Mouse (Mus musculus) hindbrain, embryonic 11.5 days (tissue): ENCODE data around the gene Abca4. TPM values are rescaled to one million over a fixed set of nuclear protein-coding genes. Genes with fewer than 3 reads are reported as not detected.

ENCODE experiments used
- ATAC-seq: fragments of 200-750 bp; cut with Nextera tagmentation; 2 replicates; pipeline ENCODE4 v1.8.0; 2017; ENCODE audit warnings: mild to moderate bottlenecking, moderate TSS enrichment, moderate library complexity; ENCODE audit not compliant: low FRiP score
- DNase-seq: peaks from one replicate; pipeline ENCODE4 v3.0.0-alpha.2; 2015; ENCODE audit warnings: low spot score
- H3K27ac ChIP-seq: fragments of 300-500 bp; sonication (generic); 2 replicates; pipeline ENCODE4 v1.5.1; 2014; ENCODE audit warnings: mild to moderate bottlenecking, low read depth, low read length
- H3K27me3 ChIP-seq: fragments of 300-500 bp; sonication (generic); 2 replicates; pipeline ENCODE4 v1.6.1; 2014; ENCODE audit warnings: mild to moderate bottlenecking, low read length, moderate library complexity, mixed read lengths; ENCODE audit not compliant: control insufficient read depth, insufficient read depth
- H3K36me3 ChIP-seq: fragments of 300-500 bp; sonication (generic); 2 replicates; pipeline ENCODE4 v1.6.1; 2014; ENCODE audit warnings: mild to moderate bottlenecking, low read length, moderate library complexity, mixed read lengths; ENCODE audit not compliant: control insufficient read depth, insufficient read depth
- H3K4me1 ChIP-seq: fragments of 300-500 bp; sonication (generic); replicated peaks from 2 replicates; pipeline ENCODE4 v1.6.1; 2014; ENCODE audit warnings: low read length, mixed read lengths; ENCODE audit not compliant: control insufficient read depth, insufficient read depth
- H3K4me2 ChIP-seq: fragments of 300-500 bp; sonication (generic); replicated peaks from 2 replicates; pipeline ENCODE4 v1.6.1; 2014; ENCODE audit warnings: mild to moderate bottlenecking, low read depth, low read length
- H3K4me3 ChIP-seq: fragments of 300-500 bp; sonication (generic); 2 replicates; pipeline ENCODE4 v1.5.1; 2014; ENCODE audit warnings: low read depth, low read length
- H3K9ac ChIP-seq: fragments of 300-500 bp; sonication (generic); 2 replicates; pipeline ENCODE4 v1.6.1; 2014; ENCODE audit warnings: low read depth, low read length
- H3K9me3 ChIP-seq: fragments of 300-500 bp; sonication (generic); 2 replicates; pipeline ENCODE4 v1.6.1; 2016; ENCODE audit warnings: low read length; ENCODE audit not compliant: control insufficient read depth
- WGBS: fragments of 180-500 bp; shearing (Covaris S2); extraction: QIAGEN DNeasy Blood & Tissue Kit; methylation state at CpG from one replicate; pipeline ENCODE4 v1.1.7; 2014; 5-methylcytosine and 5-hydroxymethylcytosine counted together
- polyA plus RNA-seq: library from polyadenylated mRNA; unstranded; fragments of >200 nt; fragmentation: Nextera tagmentation; extraction: Ambion mirVana; gene quantifications from 2 replicates; pipeline ENCODE4 v1.2.1, GENCODE M21; 2014

The Abca4 gene
- polyA plus RNA-seq, 1 experiment from 2014 or later: 1.4 TPM

DNA sequence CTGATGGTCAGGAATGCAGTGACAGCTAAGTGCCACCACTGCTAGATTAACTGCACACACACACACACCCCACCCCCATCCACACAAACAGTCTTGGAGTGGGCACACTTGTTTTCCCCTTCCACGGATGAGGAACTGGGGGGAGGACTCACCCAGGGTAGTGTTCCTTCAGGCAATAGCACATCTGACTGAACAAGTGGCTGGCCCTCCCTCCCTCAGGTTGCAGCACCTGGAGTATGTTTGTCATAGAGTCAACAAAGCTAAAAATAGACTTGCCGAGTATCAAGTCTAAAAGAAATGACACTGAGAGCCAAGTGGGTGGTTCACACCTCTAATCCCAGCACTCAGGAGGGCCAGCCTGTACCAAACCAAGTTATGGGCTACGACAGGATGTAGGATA lies 87.4 kb downstream of the Abca4 start:
- DNase-seq: no peak
- Histone ChIP-seq H3K4me3 (no peak overlapping the region), H3K4me2 (no peak overlapping the region), H3K9ac (no peak overlapping the region), H3K36me3 (no peaks in the 10 kb centered on the region), H3K4me1 (0 out of 2 replicates have a peak, but pooled peaks cover 2% of the 10 kb centered on the region), H3K27ac (no peak overlapping the region), H3K9me3 (no peaks in the 10 kb centered on the region), H3K27me3 (no peaks in the 10 kb centered on the region)
- 78% methylated on average over 3 of the region's 3 CpGs for WGBS
- no peak for ATAC-seq

DNA sequence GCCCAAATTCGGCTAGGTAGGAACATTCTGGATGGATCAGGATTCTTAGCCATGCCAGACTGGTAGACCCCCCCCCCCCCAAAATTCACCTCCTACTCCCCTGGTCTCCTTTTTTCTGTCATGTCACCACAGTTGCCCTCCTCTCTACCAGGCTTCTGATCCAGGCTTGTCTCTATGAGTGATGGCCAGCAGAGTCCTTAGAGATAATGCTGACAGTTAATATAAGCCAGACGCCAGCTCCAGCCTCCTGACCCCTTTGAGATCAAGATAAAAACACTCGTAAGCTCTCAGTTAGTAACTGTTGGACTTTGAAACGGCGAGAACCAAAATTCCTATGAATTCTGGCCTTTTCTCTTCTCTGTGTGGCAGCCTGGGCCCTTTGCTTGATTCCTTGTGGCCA lies 89.0 kb downstream of the Abca4 start:
- 78% methylated on average over 5 of the region's 5 CpGs for WGBS
- no peak for DNase-seq

DNA sequence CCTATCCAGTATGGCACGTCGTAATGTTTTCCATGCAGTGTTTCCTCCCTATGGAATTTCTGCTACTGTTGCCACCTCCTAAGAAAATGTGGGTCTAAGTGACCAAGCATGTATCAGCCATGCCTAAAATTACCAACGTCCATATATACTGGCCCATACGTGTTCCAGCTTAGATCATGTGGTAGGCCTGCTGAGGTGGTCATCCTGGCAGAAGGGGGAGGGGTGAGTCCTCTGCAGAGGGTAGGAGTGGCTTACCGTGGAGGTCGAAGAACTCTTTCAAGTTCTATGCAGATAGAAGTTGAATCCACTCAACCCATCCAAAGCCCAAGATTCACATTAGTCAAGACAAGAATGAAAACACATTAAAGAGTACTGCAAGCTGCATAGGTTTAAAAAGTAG lies 89.6 kb downstream of the Abca4 start:
- H3K4me2 ChIP-seq: no peak overlapping the region
- H3K9ac ChIP-seq: no peak overlapping the region
- H3K27ac ChIP-seq: no peak overlapping the region
- no peaks in the 10 kb centered on the region for H3K4me1 ChIP-seq
- no peak for ATAC-seq
- no peak overlapping the region for H3K4me3 ChIP-seq
- WGBS: 80% methylated on average over 6 of the region's 6 CpGs
- no peaks in the 10 kb centered on the region for H3K9me3 ChIP-seq
- H3K27me3 ChIP-seq: no peaks in the 10 kb centered on the region
- no peak for DNase-seq
- H3K36me3 ChIP-seq: no peaks in the 10 kb centered on the region

More for the DNA sequence above, 89.0 kb downstream of the Abca4 start:
- ATAC-seq: no peak
- H3K4me1 ChIP-seq: no peaks in the 10 kb centered on the region
- H3K27ac ChIP-seq: no peak overlapping the region
- no peak overlapping the region for H3K4me2 ChIP-seq
- H3K27me3 ChIP-seq: no peaks in the 10 kb centered on the region
- no peaks in the 10 kb centered on the region for H3K9me3 ChIP-seq
- H3K4me3 ChIP-seq: no peak overlapping the region
- no peak overlapping the region for H3K9ac ChIP-seq
- H3K36me3 ChIP-seq: no peaks in the 10 kb centered on the region

DNA sequence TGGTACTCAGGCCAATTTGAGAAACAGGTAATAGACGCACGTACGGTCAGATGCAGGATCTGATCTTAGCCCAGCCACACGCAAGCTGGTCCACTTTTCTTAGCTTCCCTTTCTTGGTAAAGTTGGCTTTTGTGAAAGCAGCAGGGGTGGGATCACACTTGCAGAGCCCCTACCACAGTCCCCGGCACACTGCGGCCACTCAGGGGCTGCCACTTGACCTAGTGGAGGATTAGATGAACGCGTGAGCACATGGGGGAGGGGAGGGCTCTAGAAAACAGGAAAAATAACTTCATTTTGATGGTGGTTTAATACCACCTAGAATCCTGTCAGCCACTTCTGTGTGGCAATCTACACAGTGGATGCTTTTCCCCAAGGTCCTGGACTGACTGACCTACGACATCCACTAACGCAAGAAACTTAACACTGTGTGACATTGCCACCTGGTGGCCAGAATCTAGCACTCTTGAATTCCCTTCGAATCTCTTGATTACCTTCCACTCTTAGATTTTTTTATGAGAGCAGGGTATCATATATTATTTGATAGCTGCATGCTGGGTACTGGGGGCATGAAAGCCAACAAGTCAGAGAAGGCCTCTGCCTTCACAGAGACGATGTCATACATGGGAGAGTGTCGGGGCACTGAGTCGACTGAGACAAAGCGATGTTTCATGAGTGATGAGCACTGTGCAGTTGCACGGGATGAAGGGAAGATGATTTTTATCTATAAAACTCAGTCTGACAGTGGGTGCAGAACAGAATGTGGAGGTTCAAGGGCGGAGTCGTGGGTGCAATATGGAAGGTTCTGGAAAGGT lies 96.6 kb downstream of the Abca4 start:
- Histone ChIP-seq H3K9me3 (no peaks in the 10 kb centered on the region), H3K9ac (no peak overlapping the region), H3K4me2 (no peak overlapping the region), H3K4me1 (no peaks in the 10 kb centered on the region), H3K36me3 (no peaks in the 10 kb centered on the region), H3K4me3 (no peak overlapping the region), H3K27me3 (no peaks in the 10 kb centered on the region), H3K27ac (no peak overlapping the region)
- DNase-seq (peak; percentile 84), ATAC-seq (peak; percentile 56; the same call in 1 of the 2 replicates)
- 69% methylated on average over 18 of the region's 18 CpGs for WGBS

DNA sequence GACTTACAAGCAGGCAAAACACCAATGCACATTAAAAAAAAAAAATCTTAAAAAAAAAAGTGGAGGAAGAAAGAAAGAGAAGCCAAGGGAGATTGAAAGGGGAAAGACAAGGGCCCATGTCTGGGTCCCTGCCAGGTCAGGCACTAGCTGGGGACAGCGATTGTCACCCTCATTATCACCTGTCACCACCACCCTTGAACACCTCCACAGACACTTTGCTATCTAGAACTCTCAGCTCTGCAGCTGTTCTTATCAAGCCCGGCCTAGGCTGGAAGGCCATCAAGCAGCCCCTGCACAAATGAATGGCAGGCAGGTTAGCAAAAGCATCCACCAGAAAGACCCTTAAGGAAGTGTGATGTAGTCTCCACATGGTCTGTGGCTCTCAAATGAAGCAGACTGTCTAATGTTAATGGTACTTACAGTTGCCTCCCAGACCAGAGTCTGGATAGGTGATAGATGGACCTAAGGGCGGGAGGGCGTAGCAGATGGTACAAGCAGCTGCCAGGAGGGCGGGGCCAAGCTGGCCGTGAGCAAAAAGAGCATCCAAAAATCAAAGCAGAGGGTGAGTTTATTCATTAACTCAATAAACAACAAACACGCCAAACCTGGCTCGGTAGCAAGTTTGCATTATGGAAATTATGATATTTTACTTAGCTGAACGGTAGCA lies 98.1 kb downstream of the Abca4 start:
- 81% methylated on average over 9 of the region's 9 CpGs for WGBS
- DNase-seq (no peak), ATAC-seq (no peak)
- Histone ChIP-seq H3K9ac (no peak overlapping the region), H3K4me3 (no peak overlapping the region), H3K4me2 (no peak overlapping the region), H3K27ac (no peak overlapping the region), H3K9me3 (no peaks in the 10 kb centered on the region), H3K36me3 (no peaks in the 10 kb centered on the region), H3K27me3 (no peaks in the 10 kb centered on the region), H3K4me1 (no peaks in the 10 kb centered on the region)

DNA sequence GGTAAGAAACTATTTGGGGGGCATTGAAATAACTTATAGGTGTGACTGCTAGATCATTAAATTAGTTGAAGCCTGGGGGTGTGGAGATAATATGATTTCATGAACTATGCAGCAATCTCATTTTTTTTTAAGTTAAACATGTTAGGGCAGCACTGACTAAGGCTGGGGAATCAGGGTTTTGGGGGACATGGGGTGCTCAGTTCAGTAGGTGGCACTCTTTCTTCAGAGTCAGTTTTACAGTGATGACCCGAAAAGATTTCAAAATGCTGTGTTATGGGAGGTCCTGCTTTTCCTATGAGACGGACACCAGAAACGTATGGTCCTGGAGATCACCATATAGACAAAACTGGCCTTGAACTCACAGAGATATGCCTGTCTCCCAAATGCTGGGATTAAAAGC lies 99.2 kb downstream of the Abca4 start:
- ATAC-seq: no peak
- H3K36me3 ChIP-seq: no peaks in the 10 kb centered on the region
- no peaks in the 10 kb centered on the region for H3K27me3 ChIP-seq
- no peak overlapping the region for H3K9ac ChIP-seq
- H3K4me1 ChIP-seq: no peaks in the 10 kb centered on the region
- WGBS: 84% methylated on average over 3 of the region's 3 CpGs
- no peak for DNase-seq
- no peak overlapping the region for H3K27ac ChIP-seq
- H3K9me3 ChIP-seq: no peaks in the 10 kb centered on the region
- no peak overlapping the region for H3K4me2 ChIP-seq
- H3K4me3 ChIP-seq: no peak overlapping the region

DNA sequence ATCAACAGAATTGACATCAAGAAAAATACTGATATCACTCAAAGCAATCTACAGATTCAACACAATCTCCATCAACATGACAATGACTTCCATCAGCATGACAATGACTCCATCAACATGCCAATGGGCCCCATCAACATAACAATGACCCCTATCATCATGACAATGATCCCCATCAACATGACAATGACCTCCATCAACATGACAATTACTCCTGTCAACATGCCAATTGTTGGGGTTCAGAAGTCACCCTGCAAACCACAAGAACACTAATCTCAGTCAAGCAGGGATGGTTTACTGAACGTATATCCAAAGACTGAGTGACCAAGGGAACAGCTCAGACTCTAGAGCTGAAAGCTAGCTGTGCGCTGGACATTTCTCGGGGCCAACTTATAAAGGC lies 101.2 kb downstream of the Abca4 start:
- Histone ChIP-seq H3K4me2 (no peak overlapping the region), H3K9me3 (no peaks in the 10 kb centered on the region), H3K9ac (no peak overlapping the region), H3K27ac (no peak overlapping the region), H3K4me3 (no peak overlapping the region), H3K4me1 (no peaks in the 10 kb centered on the region), H3K27me3 (no peaks in the 10 kb centered on the region), H3K36me3 (no peaks in the 10 kb centered on the region)
- DNase-seq (peak; percentile 45), ATAC-seq (peak; percentile 66)
- WGBS: 72% methylated on average over 3 of the region's 3 CpGs

DNA sequence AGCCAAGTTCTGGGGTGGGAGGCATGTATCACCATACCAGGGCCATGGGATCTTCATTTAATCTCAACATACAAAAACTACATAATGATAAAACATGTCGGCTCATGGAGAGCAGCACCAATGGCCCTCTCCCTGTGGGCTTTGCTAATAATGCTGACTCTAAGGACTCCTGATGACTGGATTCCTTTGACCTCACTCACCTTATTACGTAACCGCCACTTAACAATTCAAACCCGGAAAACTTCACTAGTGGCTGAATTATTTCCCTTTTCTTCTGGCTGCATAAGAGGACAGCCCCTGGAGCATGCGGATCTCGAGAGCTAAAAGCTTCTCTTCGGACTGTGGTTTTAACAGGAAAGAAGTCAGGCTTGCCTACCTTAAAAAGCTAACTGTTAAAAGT lies 106.6 kb downstream of the Abca4 start:
- Histone ChIP-seq H3K27me3 (no peaks in the 10 kb centered on the region), H3K36me3 (no peaks in the 10 kb centered on the region), H3K9ac (no peak overlapping the region), H3K27ac (no peak overlapping the region), H3K4me3 (no peak overlapping the region), H3K4me1 (no peaks in the 10 kb centered on the region), H3K9me3 (no peaks in the 10 kb centered on the region), H3K4me2 (no peak overlapping the region)
- 85% methylated on average over 7 of the region's 7 CpGs for WGBS
- DNase-seq (no peak), ATAC-seq (no peak)

DNA sequence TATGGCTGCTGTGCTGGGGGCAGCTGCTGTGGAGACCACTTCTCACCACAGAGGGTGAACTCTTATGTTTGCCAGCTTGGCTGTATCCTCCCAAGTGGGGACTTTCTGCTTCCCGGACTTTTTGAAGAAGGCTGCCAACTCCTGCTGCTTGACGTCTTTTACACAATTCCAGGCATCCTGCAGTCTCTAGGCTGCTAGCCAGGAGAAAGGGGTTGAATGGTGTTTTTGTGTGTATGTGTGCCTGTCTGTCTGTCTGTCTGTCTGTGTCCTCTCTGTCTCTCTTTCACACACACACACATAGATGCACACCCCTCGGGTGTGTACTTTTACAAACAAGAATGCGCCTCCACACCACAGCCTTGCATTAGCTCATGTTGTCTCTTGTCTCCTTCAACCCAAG lies 108.2 kb downstream of the Abca4 start:
- Histone ChIP-seq H3K9ac (no peak overlapping the region), H3K4me3 (no peak overlapping the region), H3K27ac (no peak overlapping the region), H3K4me2 (no peak overlapping the region), H3K4me1 (no peaks in the 10 kb centered on the region), H3K9me3 (no peaks in the 10 kb centered on the region), H3K36me3 (no peaks in the 10 kb centered on the region), H3K27me3 (no peaks in the 10 kb centered on the region)
- WGBS: 59% methylated on average over 4 of the region's 4 CpGs
- no peak for DNase-seq
- ATAC-seq: no peak
